Mouse (Mus musculus): ENCODE measurements around the gene Tor1aip1.

GRCm38 (mm10) chr1:156020402-156020801 lies 15.9 kb downstream of the Tor1aip1 start:
- TF ChIP-seq CTCF (IDR thresholded peaks at IDR 0.05; ENCODE audit: insufficient read depth, low read depth, low read length) (no peak), POLR2A (IDR thresholded peaks at IDR 0.05; ENCODE audit: insufficient read depth, low read depth, low read length) (no peak)
